Mouse (Mus musculus) kidney, adult 2 months (tissue): Measurements from ENCODE around the gene Rora. TPM values are rescaled to one million over a fixed set of nuclear protein-coding genes. Genes with fewer than 3 reads are reported as not detected.
A peak's percentile ranks its signal among the peaks of the same experiment; 100 is the strongest.

Experiments used
- DNase-seq: peaks from one replicate; pipeline ENCODE4 v3.0.0; 2021
- H3K27ac ChIP-seq: fragments of 200-500 bp; 2 replicates; pipeline ENCODE4 v1.5.1; 2012; ENCODE audit warnings: low read depth, low read length, control low read depth, inconsistent platforms; ENCODE audit not compliant: insufficient read depth
- H3K27me3 ChIP-seq: fragments of 200-500 bp; replicated peaks from 2 replicates; pipeline ENCODE4 v1.6.1; 2012; ENCODE audit warnings: mild to moderate bottlenecking, moderate library complexity, low read length, inconsistent platforms; ENCODE audit not compliant: control insufficient read depth, insufficient read depth
- H3K36me3 ChIP-seq: fragments of 200-500 bp; 2 replicates; pipeline ENCODE4 v1.6.1; 2012; ENCODE audit warnings: mild to moderate bottlenecking, moderate library complexity, low read length, inconsistent platforms; ENCODE audit not compliant: control insufficient read depth, insufficient read depth
- H3K4me1 ChIP-seq: fragments of 200-500 bp; 2 replicates; pipeline ENCODE4 v1.6.1; 2011; ENCODE audit warnings: low read length; ENCODE audit not compliant: control insufficient read depth, insufficient read depth
- H3K4me3 ChIP-seq: fragments of 200-500 bp; 2 replicates; pipeline ENCODE4 v1.5.1; 2011; ENCODE audit warnings: mild to moderate bottlenecking, low read depth, low read length, control low read depth; ENCODE audit not compliant: insufficient read depth
- CTCF ChIP-seq: fragments of 200-500 bp; conservative IDR thresholded peaks from 2 replicates; pipeline ENCODE4 v1.5.1; 2011; ENCODE audit warnings: low read depth, mild to moderate bottlenecking, control low read depth, low read length, moderate library complexity, mixed read lengths; ENCODE audit not compliant: insufficient read depth, insufficient read length
- POLR2A ChIP-seq: fragments of 200-500 bp; IDR thresholded peaks from one replicate; pipeline ENCODE4 v1.6.1; 2011; ENCODE audit warnings: low read depth, low read length, control low read depth
- WGBS: fragments of 180-500 bp; shearing (Covaris S2); methylation state at CpG from one replicate; pipeline ENCODE4 v1.1.7; 2018; 5-methylcytosine and 5-hydroxymethylcytosine counted together
- polyA plus RNA-seq: library from polyadenylated mRNA; depleted of rRNA; stranded (reverse); fragments of >200 nt; gene quantifications from 2 replicates; pipeline ENCODE4 v1.2.3, GENCODE M21; 2012

Gene Rora
- polyA plus RNA-seq, 1 experiment = 15.5 TPM

- Histone ChIP-seq H3K4me3 (peak overlapping the region; percentile 92), H3K36me3 (no peaks in the 10 kb centered on the region), H3K27ac (peak overlapping the region; percentile 79), H3K4me1 (peaks cover 3% of the 10 kb centered on the region; the same call in 1 of the 2 replicates), H3K27me3 (no peaks in the 10 kb centered on the region)
- TF ChIP-seq CTCF (no peak), POLR2A (no peak)
- 2% methylated on average over 72 of the region's 73 CpGs for WGBS
- peak; percentile 40 for DNase-seq
Measured at GRCm38 (mm10) chr9:69290018-69290880, 636.7 kb downstream of the Rora start.

DNA sequence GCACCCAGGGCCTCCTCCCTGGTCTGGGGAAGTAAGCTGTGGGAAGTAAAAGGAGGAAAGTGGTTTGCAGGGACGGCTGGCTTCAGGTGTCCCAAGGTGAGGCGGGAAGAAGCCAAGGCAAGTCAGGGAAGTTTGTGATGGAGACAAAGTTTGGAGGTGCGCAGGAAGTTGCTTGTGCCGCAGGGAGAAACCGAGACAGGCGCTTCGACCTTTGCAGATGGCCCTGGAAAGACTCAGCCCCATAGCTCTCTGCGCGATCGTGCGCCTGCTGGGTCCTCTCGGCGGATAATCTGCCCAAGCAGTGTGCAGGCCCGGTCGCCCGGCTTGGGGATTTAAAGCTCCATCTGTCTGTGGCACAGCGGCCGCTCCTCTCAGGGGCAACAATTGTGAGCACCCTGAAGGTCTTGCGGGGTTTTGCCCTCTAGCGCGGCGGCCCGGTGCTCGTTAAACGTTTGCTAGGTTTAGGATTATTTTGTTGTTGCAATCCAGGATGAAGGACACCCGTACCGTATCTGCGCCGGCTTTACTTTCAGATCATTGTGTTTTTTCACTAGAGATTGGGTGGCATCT, 637.4 kb downstream of the Rora start:
- no peak for TF ChIP-seq CTCF
- no peak for TF ChIP-seq POLR2A
- 11% methylated on average over 29 of the region's 29 CpGs for WGBS
- Histone ChIP-seq H3K27ac (peak overlapping the region; percentile 79), H3K4me3 (peak overlapping the region; percentile 92), H3K36me3 (no peaks in the 10 kb centered on the region), H3K4me1 (peaks cover 3% of the 10 kb centered on the region; the same call in 1 of the 2 replicates), H3K27me3 (no peaks in the 10 kb centered on the region)
- DNase-seq = peak; percentile 71

GRCm38 (mm10) chr9:69291451-69291850, 637.9 kb downstream of the Rora start:
- WGBS = 45% methylated on average over 13 of the region's 13 CpGs
- Histone ChIP-seq H3K27ac (no peak overlapping the region), H3K36me3 (no peaks in the 10 kb centered on the region), H3K4me1 (peaks cover 3% of the 10 kb centered on the region; the same call in 1 of the 2 replicates), H3K27me3 (no peaks in the 10 kb centered on the region), H3K4me3 (peak overlapping the region; percentile 92; the same call in 1 of the 2 replicates)
- no peak for DNase-seq
- no peak for TF ChIP-seq POLR2A

GRCm38 (mm10) chr9:69292353-69292752, 638.8 kb downstream of the Rora start:
- 68% methylated on average over 5 of the region's 5 CpGs for WGBS
- TF ChIP-seq CTCF = no peak
- TF ChIP-seq POLR2A = no peak
- no peaks in the 10 kb centered on the region for H3K27me3 ChIP-seq
- H3K4me3 ChIP-seq = no peak overlapping the region
- H3K36me3 ChIP-seq = no peaks in the 10 kb centered on the region
- H3K4me1 ChIP-seq = peaks cover 3% of the 10 kb centered on the region; the same call in 1 of the 2 replicates
- DNase-seq = no peak
- H3K27ac ChIP-seq = no peak overlapping the region

DNA sequence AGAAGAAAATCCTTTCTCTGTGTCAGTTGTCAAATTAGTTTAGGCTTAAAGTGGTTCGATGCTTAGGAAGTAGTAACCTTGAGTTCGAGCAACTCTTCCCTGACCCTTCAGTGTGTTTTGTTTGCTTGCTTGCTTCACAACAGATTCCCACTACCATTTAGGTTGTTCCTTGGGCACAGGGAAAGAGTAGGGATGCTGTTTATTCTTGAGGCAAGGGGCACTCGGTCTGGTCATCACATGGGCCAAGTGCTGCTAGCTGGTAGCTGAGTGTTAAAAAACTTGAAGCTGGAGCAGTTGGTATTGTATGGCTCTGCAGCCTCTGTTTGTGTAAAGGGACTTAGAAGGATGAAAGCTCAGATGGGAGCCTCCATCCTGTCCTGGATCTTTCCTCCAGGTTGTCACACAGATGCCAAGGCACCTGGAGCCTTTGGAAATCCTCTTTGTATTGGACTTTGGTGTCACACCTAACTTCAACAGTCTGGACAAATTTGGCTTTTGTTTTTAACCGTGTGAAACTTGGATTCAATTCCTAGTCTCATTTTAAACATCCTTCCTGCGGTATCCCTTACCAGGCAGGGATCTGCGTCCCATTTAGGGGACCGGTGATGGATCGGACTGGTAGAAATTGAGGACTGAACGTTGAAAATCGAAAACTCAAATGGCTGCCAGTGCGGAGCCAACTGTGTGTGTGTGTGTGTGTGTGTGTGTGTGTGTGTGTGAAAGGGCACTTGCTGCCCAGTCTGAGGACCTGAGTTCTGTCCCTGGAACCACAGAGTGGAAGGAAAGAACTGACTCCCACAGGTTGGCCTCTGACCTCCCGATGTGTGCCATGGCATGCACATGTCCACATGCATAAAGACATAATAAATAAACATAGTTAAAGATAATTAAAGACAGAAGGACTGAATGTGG, 639.4 kb downstream of the Rora start:
- DNase-seq = no peak
- Histone ChIP-seq H3K4me1 (peaks cover 3% of the 10 kb centered on the region; the same call in 1 of the 2 replicates), H3K27ac (no peak overlapping the region), H3K4me3 (no peak overlapping the region), H3K36me3 (no peaks in the 10 kb centered on the region), H3K27me3 (no peaks in the 10 kb centered on the region)
- TF ChIP-seq CTCF (no peak), POLR2A (no peak)
- WGBS = 86% methylated on average over 12 of the region's 12 CpGs

DNA sequence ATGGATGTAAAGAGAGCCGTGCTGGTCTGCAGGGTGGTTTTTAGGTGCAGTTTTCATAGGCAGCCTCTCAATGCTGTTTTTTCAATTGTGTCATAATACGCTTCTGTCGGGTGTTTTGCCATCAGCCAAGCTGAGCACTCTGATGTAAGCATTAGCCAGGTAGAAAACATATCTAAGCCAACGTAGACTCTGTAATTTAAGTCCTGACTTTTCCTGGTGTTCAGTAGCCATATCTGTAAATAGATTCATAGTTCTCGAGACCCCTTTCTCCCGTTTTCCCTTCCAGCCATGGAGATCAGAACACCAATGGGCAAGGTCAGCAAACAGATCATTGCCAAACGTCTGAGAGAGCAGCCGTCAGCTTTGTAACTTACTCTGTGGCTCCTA, 640.1 kb downstream of the Rora start:
- Histone ChIP-seq H3K36me3 (no peaks in the 10 kb centered on the region), H3K4me3 (no peak overlapping the region), H3K4me1 (peaks cover 3% of the 10 kb centered on the region; the same call in 1 of the 2 replicates), H3K27ac (no peak overlapping the region), H3K27me3 (no peaks in the 10 kb centered on the region)
- DNase-seq = no peak
- TF ChIP-seq CTCF (no peak), POLR2A (no peak)
- 83% methylated on average over 8 of the region's 8 CpGs for WGBS
